Mouse (Mus musculus): Measurements from ENCODE around the gene Chpf. TPM values are rescaled to one million over a fixed set of nuclear protein-coding genes. Genes with fewer than 3 reads are reported as not detected.

Gene Chpf
- polyA plus RNA-seq, 1 experiment from 2014 or later = 42.8 TPM

GRCm38 (mm10) chr1:75511437-75512210 lies 32.5 kb upstream of the Chpf start:
- no peaks in the 10 kb centered on the region for H3K9me3 ChIP-seq (ENCODE audit: control insufficient read depth, low read length)
- H3K27me3 ChIP-seq (replicated peaks; ENCODE audit: control insufficient read depth, insufficient read depth, low read length) = no peaks in the 10 kb centered on the region
- no peaks in the 10 kb centered on the region for H3K36me3 ChIP-seq (ENCODE audit: control insufficient read depth, insufficient read depth, low read length)
- WGBS = 43% methylated on average over 4 of the region's 4 CpGs
- H3K9ac ChIP-seq (ENCODE audit: low read length) = no peak overlapping the region
- peak; percentile 58 for ATAC-seq (replicated peaks; ENCODE audit: low FRiP score, low TSS enrichment, low read depth)
- H3K4me3 ChIP-seq (ENCODE audit: low read depth, low read length) = no peak overlapping the region
- peak overlapping the region; percentile 47 for H3K27ac ChIP-seq (ENCODE audit: low read depth)
- H3K4me1 ChIP-seq (replicated peaks; ENCODE audit: control insufficient read depth, insufficient read depth, low read length) = peaks cover 22% of the 10 kb centered on the region
- H3K4me2 ChIP-seq (ENCODE audit: low read length) = no peak overlapping the region
- DNase-seq (ENCODE audit: low spot score) = no peak

- Histone ChIP-seq H3K27me3 (replicated peaks; ENCODE audit: control insufficient read depth, insufficient read depth, low read length) (no peaks in the 10 kb centered on the region), H3K4me3 (ENCODE audit: low read depth, low read length) (no peak overlapping the region), H3K27ac (ENCODE audit: low read depth) (no peak overlapping the region), H3K9me3 (ENCODE audit: control insufficient read depth, low read length) (no peaks in the 10 kb centered on the region), H3K4me1 (replicated peaks; ENCODE audit: control insufficient read depth, insufficient read depth, low read length) (peaks cover 22% of the 10 kb centered on the region), H3K9ac (ENCODE audit: low read length) (no peak overlapping the region), H3K36me3 (ENCODE audit: control insufficient read depth, insufficient read depth, low read length) (no peaks in the 10 kb centered on the region), H3K4me2 (ENCODE audit: low read length) (no peak overlapping the region)
- ATAC-seq (replicated peaks; ENCODE audit: low FRiP score, low TSS enrichment, low read depth) (no peak), DNase-seq (ENCODE audit: low spot score) (no peak)
- 75% methylated on average over 5 of the region's 5 CpGs for WGBS
These were observed 31.0 kb upstream of the Chpf start for GRCm38 (mm10) chr1:75510154-75510553.

DNA sequence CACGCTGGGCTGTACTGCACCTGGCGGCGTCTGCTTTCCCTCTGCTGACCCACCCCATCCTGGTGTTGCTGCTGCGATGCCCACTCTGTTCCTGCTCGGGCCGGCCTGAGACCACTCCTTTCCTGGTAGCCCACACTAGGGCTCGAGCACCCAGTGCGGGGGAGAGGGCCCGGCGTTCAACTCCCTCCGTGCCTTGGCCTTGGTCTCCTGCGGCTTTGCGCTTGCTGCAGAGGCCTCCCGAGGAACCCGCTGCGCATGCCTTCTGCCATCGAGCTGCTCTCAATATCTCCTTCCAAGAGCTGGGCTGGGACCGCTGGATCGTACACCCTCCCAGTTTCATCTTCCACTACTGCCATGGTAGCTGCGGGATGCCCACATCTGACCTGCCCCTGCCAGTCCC lies 30.5 kb upstream of the Chpf start:
- H3K27ac ChIP-seq (ENCODE audit: low read depth) = no peak overlapping the region

DNA sequence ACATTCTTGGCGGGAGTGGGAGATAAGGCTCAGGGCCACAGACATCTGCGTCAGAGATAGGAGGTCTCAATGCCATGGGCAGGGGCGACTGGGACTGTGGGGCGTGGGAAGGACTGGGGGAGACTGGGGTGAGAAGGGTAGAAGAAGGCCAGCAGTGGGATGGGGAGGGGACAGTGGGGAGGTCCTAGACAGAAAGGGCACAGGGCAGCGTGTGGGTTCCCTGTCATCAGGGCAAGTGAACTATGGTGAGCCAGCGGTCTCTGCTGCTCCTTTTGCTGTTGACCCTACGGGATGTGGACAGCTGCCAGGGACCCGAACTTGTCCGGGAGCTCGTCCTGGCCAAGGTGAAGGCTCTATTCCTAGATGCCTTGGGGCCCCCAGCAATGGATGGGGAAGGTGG lies 27.9 kb upstream of the Chpf start, which contains the start of gene Inha:
Inha (plus strand) TSS at position 72 of the 400 bp plus-strand sequence.
- Histone ChIP-seq H3K36me3 (ENCODE audit: control insufficient read depth, insufficient read depth, low read length) (peaks cover 27% of the 10 kb centered on the region), H3K9ac (ENCODE audit: low read length) (peak within 1 kb of the TSS; percentile 98), H3K4me3 (ENCODE audit: low read depth, low read length) (peak within 1 kb of the TSS; percentile 75), H3K4me2 (ENCODE audit: low read length) (peak within 1 kb of the TSS; percentile 91), H3K27ac (ENCODE audit: low read depth) (peak within 1 kb of the TSS; percentile 99), H3K27me3 (replicated peaks; ENCODE audit: control insufficient read depth, insufficient read depth, low read length) (no peaks in the 10 kb centered on the region), H3K4me1 (replicated peaks; ENCODE audit: control insufficient read depth, insufficient read depth, low read length) (peaks cover 38% of the 10 kb centered on the region), H3K9me3 (ENCODE audit: control insufficient read depth, low read length) (no peaks in the 10 kb centered on the region)
- ATAC-seq (replicated peaks; ENCODE audit: low FRiP score, low TSS enrichment, low read depth) (0 out of 2 replicates have a peak, but pooled peaks have one; percentile 0), DNase-seq (ENCODE audit: low spot score) (no peak)
- 56% methylated on average over 10 of the region's 10 CpGs for WGBS

More for the DNA sequence above, 30.5 kb upstream of the Chpf start:
- 65% methylated on average over 20 of the region's 20 CpGs for WGBS
- DNase-seq (ENCODE audit: low spot score) (no peak), ATAC-seq (replicated peaks; ENCODE audit: low FRiP score, low TSS enrichment, low read depth) (no peak)
- Histone ChIP-seq H3K27me3 (replicated peaks; ENCODE audit: control insufficient read depth, insufficient read depth, low read length) (no peaks in the 10 kb centered on the region), H3K9ac (ENCODE audit: low read length) (no peak overlapping the region), H3K4me3 (ENCODE audit: low read depth, low read length) (no peak overlapping the region), H3K4me1 (replicated peaks; ENCODE audit: control insufficient read depth, insufficient read depth, low read length) (peaks cover 25% of the 10 kb centered on the region), H3K4me2 (ENCODE audit: low read length) (no peak overlapping the region), H3K9me3 (ENCODE audit: control insufficient read depth, low read length) (no peaks in the 10 kb centered on the region), H3K36me3 (ENCODE audit: control insufficient read depth, insufficient read depth, low read length) (peaks cover 1% of the 10 kb centered on the region)

DNA sequence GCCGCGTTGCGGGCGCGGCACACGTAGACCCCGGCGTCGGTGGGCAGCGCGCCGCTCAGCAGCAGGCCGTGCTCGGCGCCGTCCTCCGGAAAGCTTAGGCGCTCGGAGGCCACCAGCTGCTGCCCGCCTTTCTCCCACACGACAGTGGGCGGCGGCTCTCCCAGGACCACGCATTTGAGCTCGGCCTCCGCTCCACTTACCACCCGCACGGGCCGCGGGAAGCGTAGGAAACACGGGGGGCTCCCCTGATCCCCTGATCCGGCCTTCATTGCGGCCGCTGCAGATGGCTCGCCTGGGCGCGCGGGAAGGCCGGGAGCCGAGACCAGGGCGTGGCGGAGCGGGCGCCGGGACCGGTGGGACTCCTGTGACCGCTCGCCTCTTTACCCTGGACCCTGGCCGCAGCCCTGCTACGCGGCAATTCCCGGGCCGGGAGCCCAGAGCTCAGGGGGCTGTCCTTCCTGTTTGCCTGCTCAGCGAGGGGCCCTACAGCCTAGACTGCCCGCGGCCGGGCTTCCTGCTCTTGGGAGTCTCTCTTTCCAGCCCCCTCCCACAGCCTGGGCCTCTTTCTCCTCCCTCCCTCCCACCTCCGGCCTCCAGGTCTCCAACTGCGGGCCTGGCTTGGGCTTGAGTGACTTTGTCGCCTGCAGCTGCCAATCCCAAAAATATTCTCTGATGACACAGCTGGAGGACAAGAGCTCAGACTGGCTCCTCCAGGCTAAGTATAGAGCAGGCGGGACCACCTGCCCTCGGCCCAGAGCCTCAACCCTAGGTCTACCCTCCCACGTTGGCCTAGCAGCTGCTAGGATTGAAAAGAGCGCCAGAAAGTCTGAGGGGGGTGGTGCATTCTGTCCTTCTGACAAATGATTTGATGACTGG lies 27.1 kb upstream of the Chpf start, which contains the start of gene Obsl1:
Obsl1 (minus strand) TSS at position 497 of the 876 bp plus-strand sequence.
- Histone ChIP-seq H3K4me2 (ENCODE audit: low read length) (peak within 1 kb of the TSS; percentile 91), H3K27me3 (replicated peaks; ENCODE audit: control insufficient read depth, insufficient read depth, low read length) (no peaks in the 10 kb centered on the region), H3K4me1 (replicated peaks; ENCODE audit: control insufficient read depth, insufficient read depth, low read length) (peaks cover 33% of the 10 kb centered on the region), H3K27ac (ENCODE audit: low read depth) (peak within 1 kb of the TSS; percentile 99), H3K9ac (ENCODE audit: low read length) (peak within 1 kb of the TSS; percentile 98), H3K36me3 (ENCODE audit: control insufficient read depth, insufficient read depth, low read length) (peaks cover 35% of the 10 kb centered on the region), H3K9me3 (ENCODE audit: control insufficient read depth, low read length) (no peaks in the 10 kb centered on the region), H3K4me3 (ENCODE audit: low read depth, low read length) (peak within 1 kb of the TSS; percentile 75)
- peak; percentile 91 for DNase-seq (ENCODE audit: low spot score)
- WGBS = under 1% methylated on average over 65 of the region's 65 CpGs
- peak; percentile 92 for ATAC-seq (replicated peaks; ENCODE audit: low FRiP score, low TSS enrichment, low read depth)

DNA sequence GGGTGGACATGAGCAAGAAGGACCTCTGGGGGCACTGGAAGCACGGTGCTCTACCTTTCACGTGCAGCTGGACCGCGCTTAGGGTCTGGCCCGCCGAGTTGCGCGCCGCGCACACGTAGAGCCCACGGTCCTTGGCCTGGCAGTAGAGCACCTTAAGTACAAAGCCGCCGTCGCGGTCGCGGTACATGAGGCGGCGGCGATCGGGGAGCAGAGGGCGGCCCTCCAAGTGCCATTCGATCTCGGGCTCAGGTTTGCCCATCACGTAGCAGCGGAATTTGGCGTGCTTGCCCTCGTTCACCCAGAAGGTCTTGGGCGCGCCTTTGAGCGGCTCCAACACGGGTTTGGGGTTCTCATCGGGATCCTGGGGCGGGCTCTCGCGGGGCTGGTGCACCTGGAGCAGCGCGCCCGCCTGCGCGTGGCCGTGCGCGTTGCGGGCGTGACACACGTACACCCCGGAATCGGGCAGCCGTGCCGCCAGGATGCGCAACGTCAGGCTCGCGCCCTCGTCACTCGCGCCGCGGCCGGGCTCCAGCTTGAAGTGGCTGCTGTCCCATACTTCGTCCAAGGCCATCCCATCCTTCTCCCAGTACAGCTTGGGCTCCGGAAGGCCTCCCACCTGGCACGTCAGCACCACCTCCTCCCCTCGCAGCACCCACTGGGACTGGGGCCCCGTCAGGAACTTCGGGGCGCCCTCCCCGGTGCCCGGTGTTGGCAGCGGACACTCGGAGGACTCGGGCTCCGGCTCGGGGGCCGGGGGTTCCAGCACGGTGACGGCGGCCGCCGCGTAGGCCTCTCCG lies 26.2 kb upstream of the Chpf start:
- Histone ChIP-seq H3K36me3 (ENCODE audit: control insufficient read depth, insufficient read depth, low read length) (peaks cover 44% of the 10 kb centered on the region), H3K4me3 (ENCODE audit: low read depth, low read length) (peak overlapping the region; percentile 75), H3K27me3 (replicated peaks; ENCODE audit: control insufficient read depth, insufficient read depth, low read length) (no peaks in the 10 kb centered on the region), H3K9me3 (ENCODE audit: control insufficient read depth, low read length) (no peaks in the 10 kb centered on the region), H3K4me2 (ENCODE audit: low read length) (peak overlapping the region; percentile 91), H3K9ac (ENCODE audit: low read length) (peak overlapping the region; percentile 98), H3K4me1 (replicated peaks; ENCODE audit: control insufficient read depth, insufficient read depth, low read length) (peaks cover 27% of the 10 kb centered on the region), H3K27ac (ENCODE audit: low read depth) (peak overlapping the region; percentile 99)
- ATAC-seq (replicated peaks; ENCODE audit: low FRiP score, low TSS enrichment, low read depth) = peak; percentile 54
- peak; percentile 89 for DNase-seq (ENCODE audit: low spot score)
- under 1% methylated on average over 84 of the region's 84 CpGs for WGBS

DNA sequence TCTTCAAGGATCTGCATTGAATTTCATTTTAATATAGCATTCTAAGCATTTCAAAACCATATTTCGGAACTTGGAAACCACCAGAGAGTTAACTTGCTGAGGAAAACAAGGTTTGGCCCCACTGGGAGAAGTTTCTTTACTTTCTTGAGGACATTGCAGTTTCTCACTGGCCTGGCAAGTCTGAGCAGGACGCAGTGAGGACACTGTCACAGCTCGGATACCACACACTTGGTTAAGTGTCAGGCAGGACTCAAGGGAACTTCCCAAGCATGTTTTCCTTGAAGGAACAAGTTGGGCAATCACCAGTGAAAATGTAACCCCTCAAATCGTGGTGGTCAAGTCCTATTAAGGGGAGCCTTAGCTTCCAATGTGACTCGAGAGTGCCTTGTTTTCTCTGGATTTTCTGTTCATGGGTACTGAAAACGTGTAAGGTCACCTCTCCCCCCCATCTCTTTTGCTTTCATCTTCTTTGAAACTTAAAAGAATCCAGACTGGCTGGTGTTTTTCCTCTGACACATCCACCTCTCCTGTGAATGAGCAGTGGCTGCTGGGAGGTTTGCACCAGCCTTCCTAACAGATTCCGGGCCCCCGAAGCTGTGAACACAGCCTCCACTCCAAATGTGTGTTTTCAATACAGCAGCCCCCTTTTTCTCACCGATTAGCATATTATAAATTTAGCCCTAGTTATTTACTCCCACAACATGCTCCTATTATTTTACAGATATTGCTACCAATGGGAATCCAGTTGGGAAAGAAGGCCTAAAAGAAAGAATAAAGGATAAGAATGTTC lies 25.3 kb upstream of the Chpf start:
- WGBS = 65% methylated on average over 9 of the region's 9 CpGs
- no peak for DNase-seq (ENCODE audit: low spot score)
- H3K4me1 ChIP-seq (replicated peaks; ENCODE audit: control insufficient read depth, insufficient read depth, low read length) = peaks cover 27% of the 10 kb centered on the region
- H3K27ac ChIP-seq (ENCODE audit: low read depth) = no peak overlapping the region
- no peak for ATAC-seq (replicated peaks; ENCODE audit: low FRiP score, low TSS enrichment, low read depth)
- H3K36me3 ChIP-seq (ENCODE audit: control insufficient read depth, insufficient read depth, low read length) = peaks cover 53% of the 10 kb centered on the region
- no peaks in the 10 kb centered on the region for H3K9me3 ChIP-seq (ENCODE audit: control insufficient read depth, low read length)
- H3K9ac ChIP-seq (ENCODE audit: low read length) = peak overlapping the region; percentile 98
- H3K4me2 ChIP-seq (ENCODE audit: low read length) = peak overlapping the region; percentile 91
- H3K27me3 ChIP-seq (replicated peaks; ENCODE audit: control insufficient read depth, insufficient read depth, low read length) = no peaks in the 10 kb centered on the region
- H3K4me3 ChIP-seq (ENCODE audit: low read depth, low read length) = peak overlapping the region; percentile 75
